Mouse (Mus musculus): Measurements from ENCODE around the gene Arpc1b.

Arpc1b gene

DNA sequence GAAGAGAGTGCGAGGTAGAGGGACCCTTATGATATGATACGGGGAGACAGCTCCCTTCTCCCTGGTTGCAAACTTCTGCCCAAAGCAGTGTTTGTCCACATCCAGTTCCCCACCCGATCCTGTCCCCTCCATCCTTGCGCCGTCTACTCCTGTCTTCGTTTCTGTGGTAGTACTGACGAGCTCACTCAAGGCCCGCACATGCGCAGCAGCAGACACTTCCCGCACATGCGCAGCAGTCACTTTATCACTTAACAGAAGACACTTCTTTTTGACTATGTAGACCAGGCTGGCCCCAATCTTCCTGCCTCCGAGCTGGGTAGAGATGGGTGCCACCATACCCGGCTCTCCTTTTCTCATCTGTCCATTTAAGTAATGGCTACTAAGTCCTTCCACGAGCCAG, 47.3 kb downstream of the Arpc1b start:
- DNase-seq (ENCODE audit: low read depth, low spot score) = no peak

DNA sequence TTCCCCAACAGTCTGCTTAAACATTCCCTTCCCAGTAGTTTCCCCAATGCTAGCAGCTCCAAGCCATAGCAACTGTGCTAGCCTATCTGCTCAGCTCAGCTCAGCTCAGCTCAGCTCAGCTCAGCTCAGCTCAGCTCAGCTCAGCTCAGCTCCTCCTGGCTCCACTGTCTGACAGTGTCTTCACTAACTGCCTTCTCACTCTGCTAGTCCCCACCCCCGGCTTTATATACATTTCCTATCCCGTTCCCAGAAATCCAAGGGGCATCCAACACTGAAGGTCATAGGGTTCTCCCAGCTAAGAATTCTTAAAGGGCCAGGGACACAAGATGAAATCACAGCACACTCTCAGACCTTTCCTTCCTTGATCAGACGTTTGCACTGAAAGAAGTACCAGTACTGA, 50.7 kb downstream of the Arpc1b start:
- DNase-seq (ENCODE audit: low read depth, low spot score) = no peak

DNA sequence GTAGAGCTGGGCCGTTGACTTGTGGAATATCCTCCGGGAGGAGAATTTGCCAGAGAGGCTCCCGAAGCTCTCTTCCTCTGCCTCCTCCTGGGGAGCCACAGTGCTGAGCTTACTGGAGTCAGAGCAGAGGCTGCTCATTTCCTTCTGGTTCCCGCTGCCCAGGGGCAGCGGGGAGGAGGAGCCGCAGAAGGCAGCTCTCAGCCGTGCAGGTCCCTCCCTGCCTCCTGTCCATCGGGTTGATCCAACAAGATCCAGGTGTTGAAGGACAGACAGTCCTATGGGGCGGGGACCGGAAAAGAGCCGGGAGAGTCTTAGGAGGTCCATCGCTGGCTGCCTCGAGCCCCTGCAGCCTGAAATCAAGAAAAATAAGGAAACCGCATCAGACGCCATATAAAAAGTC, 51.2 kb downstream of the Arpc1b start:
- DNase-seq (ENCODE audit: low read depth, low spot score) = no peak

DNA sequence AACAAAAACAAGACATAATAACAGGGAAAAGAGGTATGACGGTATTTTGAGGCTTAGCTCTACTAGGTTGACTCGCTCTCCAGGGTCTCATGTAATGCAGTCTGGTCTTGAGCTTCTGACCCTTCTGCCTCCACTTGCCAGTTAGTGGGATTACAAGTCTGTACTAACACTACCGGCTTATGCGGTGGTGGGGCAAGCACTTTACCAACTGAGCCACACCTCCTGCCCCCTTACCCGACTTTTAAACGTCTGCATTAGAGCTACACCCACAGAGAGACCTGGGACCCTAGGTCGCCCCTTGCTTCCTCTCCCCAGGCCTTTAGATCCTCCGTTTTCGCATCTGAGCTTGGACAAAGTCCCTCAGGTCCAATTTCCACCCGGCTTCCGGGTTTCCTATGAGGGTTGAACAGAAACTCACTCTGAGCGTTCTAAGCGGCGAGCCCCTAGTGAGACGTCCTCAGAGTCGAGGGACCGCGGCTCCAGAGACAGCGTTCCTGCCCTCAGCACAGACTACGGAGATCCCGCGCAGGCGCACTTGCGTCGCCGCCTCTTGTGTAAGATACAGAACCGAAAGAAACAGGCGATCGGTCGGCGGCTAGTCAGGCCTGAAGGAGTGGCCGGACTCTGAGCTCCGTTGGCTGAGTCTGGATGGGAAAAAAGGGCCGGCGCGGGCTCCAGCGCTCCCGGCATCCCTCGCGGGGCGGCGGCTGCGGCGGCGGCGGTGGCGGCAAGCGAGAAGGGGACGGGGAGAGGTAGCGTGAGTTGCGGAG, 52.7 kb downstream of the Arpc1b start, which contains the start of the genes Ptcd1 and Cpsf4:
Gene Ptcd1, minus strand, starts transcription at position 573 of the 770 bp plus-strand sequence.
Gene Cpsf4, plus strand, starts transcription at position 678 of the 770 bp plus-strand sequence.
- peak; percentile 99 for DNase-seq (ENCODE audit: low read depth, low spot score)

DNA sequence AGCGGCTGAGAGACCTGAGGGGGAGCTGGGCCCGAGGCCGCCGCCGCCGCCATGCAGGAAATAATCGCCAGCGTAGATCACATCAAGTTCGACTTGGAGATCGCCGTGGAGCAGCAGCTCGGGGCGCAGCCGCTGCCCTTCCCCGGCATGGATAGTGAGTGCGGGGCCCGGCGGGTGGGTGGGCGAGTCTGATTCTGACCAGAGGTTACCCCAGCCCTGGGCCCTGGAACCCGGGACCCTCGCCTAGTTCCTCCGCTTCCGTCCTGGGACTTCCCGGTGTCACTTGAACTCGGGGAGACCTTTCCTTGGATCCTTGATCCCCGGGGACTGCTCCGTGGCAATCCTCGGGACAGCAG, 53.3 kb downstream of the Arpc1b start:
- no peak for DNase-seq (ENCODE audit: low read depth, low spot score)

DNA sequence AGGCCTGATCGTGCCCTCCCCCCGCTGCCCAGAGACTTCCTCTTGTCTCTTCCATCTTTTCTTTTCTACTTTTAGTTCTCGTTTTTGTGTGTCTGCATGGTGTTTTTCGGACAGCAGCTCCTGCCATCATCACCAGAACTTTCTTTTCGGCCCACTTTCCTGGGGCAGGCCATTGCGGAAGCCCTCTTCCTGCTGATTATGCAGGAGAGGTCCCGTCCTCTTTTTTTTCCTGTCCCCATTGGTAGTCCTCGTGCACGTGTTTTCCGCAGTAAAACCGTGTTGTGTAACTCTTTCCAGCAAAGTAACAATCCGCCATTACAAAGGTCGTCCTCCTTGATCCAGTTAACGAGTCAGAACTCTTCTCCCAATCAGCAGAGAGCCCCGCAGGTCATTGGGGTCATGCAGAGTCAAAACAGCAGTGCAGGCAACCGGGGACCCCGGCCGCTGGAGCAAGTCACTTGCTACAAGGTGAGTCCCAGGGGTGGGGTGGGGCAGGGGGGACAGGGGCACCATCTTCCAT, 64.5 kb downstream of the Arpc1b start:
- no peak for DNase-seq (ENCODE audit: low read depth, low spot score)
